Mouse (Mus musculus): Measurements from ENCODE around the gene Oas1c.

Oas1c gene

GRCm38 (mm10) chr5:120782446-120782845, 29.9 kb downstream of the Oas1c start:
- DNase-seq (ENCODE audit: low read depth in 1 of 2, low spot score in 2 of 2), result no peak

GRCm38 (mm10) chr5:120781646-120782045, 30.7 kb downstream of the Oas1c start:
- no peak for DNase-seq (ENCODE audit: low read depth in 1 of 2, low spot score in 2 of 2)

- DNase-seq (ENCODE audit: low read depth in 1 of 2, low spot score in 2 of 2), result no peak
Observed at GRCm38 (mm10) chr5:120779922-120780321, 32.4 kb downstream of the Oas1c start.

- DNase-seq (ENCODE audit: low read depth in 1 of 2, low spot score in 2 of 2), result no peak
Observed at GRCm38 (mm10) chr5:120778941-120779340, 33.4 kb downstream of the Oas1c start.

GRCm38 (mm10) chr5:120777478-120777877, 34.8 kb downstream of the Oas1c start, which contains the start of gene Oas3:
Oas3 (minus strand) TSS chr5:120777661.
- DNase-seq (ENCODE audit: low read depth in 1 of 2, low spot score in 2 of 2), result peak; percentile 8 to 13

- DNase-seq (ENCODE audit: low read depth in 1 of 2, low spot score in 2 of 2), result no peak
Observed at GRCm38 (mm10) chr5:120776801-120777200, 35.5 kb downstream of the Oas1c start.

- peak in 1 of 2 experiments; percentile 20 for DNase-seq (ENCODE audit: low read depth in 1 of 2, low spot score in 2 of 2)
Observed at GRCm38 (mm10) chr5:120775287-120775985, 36.9 kb downstream of the Oas1c start.

GRCm38 (mm10) chr5:120769396-120769795, 42.9 kb downstream of the Oas1c start:
- DNase-seq (ENCODE audit: low read depth in 1 of 2, low spot score in 2 of 2), result no peak

- no peak for DNase-seq (ENCODE audit: low read depth in 1 of 2, low spot score in 2 of 2)
Observed at GRCm38 (mm10) chr5:120765010-120765409, 47.3 kb downstream of the Oas1c start.

- no peak for DNase-seq (ENCODE audit: low read depth in 1 of 2, low spot score in 2 of 2)
Observed at GRCm38 (mm10) chr5:120761901-120762300, 50.4 kb downstream of the Oas1c start.

- no peak for DNase-seq (ENCODE audit: low read depth in 1 of 2, low spot score in 2 of 2)
Observed at GRCm38 (mm10) chr5:120754215-120754614, 58.1 kb downstream of the Oas1c start.

GRCm38 (mm10) chr5:120752786-120753185, 59.5 kb downstream of the Oas1c start:
- DNase-seq (ENCODE audit: low read depth in 1 of 2, low spot score in 2 of 2), result no peak

- DNase-seq (ENCODE audit: low read depth in 1 of 2, low spot score in 2 of 2), result no peak
Observed at GRCm38 (mm10) chr5:120751206-120751605, 61.1 kb downstream of the Oas1c start.

All from monocyte, adult 2 months (primary cell).